Mouse (Mus musculus): ENCODE measurements at regions not wholly inside any gene's neighbourhood (a gene's known extent, or its start where the extent isn't known, plus 50 kb on each side); places are given as distances from the start of the nearest gene placed in this dataset.
A peak's percentile ranks its signal among the peaks of the same experiment; 100 is the strongest.

GRCm38 (mm10) chr9:14156967-14157366 lies 117.9 kb upstream of the Sesn3 start:
- 35% methylated on average over 1 of the region's 1 CpGs for WGBS
- Histone ChIP-seq H3K4me2 (ENCODE audit: low read depth, low read length) (no peak overlapping the region), H3K4me3 (replicated peaks; ENCODE audit: low read length) (no peak overlapping the region), H3K36me3 (ENCODE audit: control insufficient read depth, insufficient read depth, low read length) (no peaks in the 10 kb centered on the region), H3K9me3 (replicated peaks; ENCODE audit: control insufficient read depth, low read length) (no peaks in the 10 kb centered on the region), H3K27me3 (ENCODE audit: control insufficient read depth, insufficient read depth, low read length) (no peaks in the 10 kb centered on the region), H3K27ac (ENCODE audit: low read length) (no peak overlapping the region; the same call in 1 of the 2 replicates), H3K4me1 (ENCODE audit: control insufficient read depth, insufficient read depth, low read length) (peaks cover 22% of the 10 kb centered on the region), H3K9ac (ENCODE audit: low read length) (no peak overlapping the region)
- ATAC-seq (ENCODE audit: insufficient read depth, low FRiP score), result peak; percentile 71; the same call in 1 of the 2 replicates

- peak; percentile 70; the same call in 1 of the 2 replicates for ATAC-seq (ENCODE audit: insufficient read depth, low FRiP score)
- WGBS, result 36% methylated on average over 9 of the region's 9 CpGs
- 0 out of 2 replicates have a peak overlapping the region, but pooled peaks have one; percentile 26 for H3K9ac ChIP-seq (ENCODE audit: low read length)
These were observed 116.6 kb upstream of the Sesn3 start for GRCm38 (mm10) chr9:14158096-14158837.

GRCm38 (mm10) chr9:14160207-14160606 lies 114.7 kb upstream of the Sesn3 start:
- Histone ChIP-seq H3K4me2 (ENCODE audit: low read depth, low read length) (no peak overlapping the region), H3K27me3 (ENCODE audit: control insufficient read depth, insufficient read depth, low read length) (no peaks in the 10 kb centered on the region), H3K27ac (ENCODE audit: low read length) (no peak overlapping the region), H3K4me3 (replicated peaks; ENCODE audit: low read length) (no peak overlapping the region), H3K9ac (ENCODE audit: low read length) (no peak overlapping the region), H3K9me3 (replicated peaks; ENCODE audit: control insufficient read depth, low read length) (peaks cover 7% of the 10 kb centered on the region; the same call in 1 of the 2 replicates), H3K4me1 (ENCODE audit: control insufficient read depth, insufficient read depth, low read length) (peaks cover 22% of the 10 kb centered on the region), H3K36me3 (ENCODE audit: control insufficient read depth, insufficient read depth, low read length) (no peaks in the 10 kb centered on the region)
- 86% methylated on average over 1 of the region's 1 CpGs for WGBS
- no peak for ATAC-seq (ENCODE audit: insufficient read depth, low FRiP score)

More at GRCm38 (mm10) chr9:14158096-14158837, 116.6 kb upstream of the Sesn3 start:
- Histone ChIP-seq H3K27ac (ENCODE audit: low read length) (peak overlapping the region; percentile 74), H3K36me3 (ENCODE audit: control insufficient read depth, insufficient read depth, low read length) (no peaks in the 10 kb centered on the region), H3K9me3 (replicated peaks; ENCODE audit: control insufficient read depth, low read length) (peaks cover 2% of the 10 kb centered on the region; the same call in 1 of the 2 replicates), H3K4me3 (replicated peaks; ENCODE audit: low read length) (no peak overlapping the region), H3K27me3 (ENCODE audit: control insufficient read depth, insufficient read depth, low read length) (no peaks in the 10 kb centered on the region), H3K4me2 (ENCODE audit: low read depth, low read length) (no peak overlapping the region), H3K4me1 (ENCODE audit: control insufficient read depth, insufficient read depth, low read length) (peaks cover 22% of the 10 kb centered on the region)

GRCm38 (mm10) chr9:14171589-14172240 lies 103.2 kb upstream of the Sesn3 start:
- H3K36me3 ChIP-seq (ENCODE audit: control insufficient read depth, insufficient read depth, low read length), result no peaks in the 10 kb centered on the region
- H3K27me3 ChIP-seq (ENCODE audit: control insufficient read depth, insufficient read depth, low read length), result no peaks in the 10 kb centered on the region
- no peak for ATAC-seq (ENCODE audit: insufficient read depth, low FRiP score)
- H3K27ac ChIP-seq (ENCODE audit: low read length), result no peak overlapping the region
- H3K9me3 ChIP-seq (replicated peaks; ENCODE audit: control insufficient read depth, low read length), result no peaks in the 10 kb centered on the region
- no peak overlapping the region for H3K4me3 ChIP-seq (replicated peaks; ENCODE audit: low read length)
- 70% methylated on average over 2 of the region's 2 CpGs for WGBS
- H3K9ac ChIP-seq (ENCODE audit: low read length), result no peak overlapping the region
- no peak overlapping the region for H3K4me2 ChIP-seq (ENCODE audit: low read depth, low read length)
- H3K4me1 ChIP-seq (ENCODE audit: control insufficient read depth, insufficient read depth, low read length), result peaks cover 33% of the 10 kb centered on the region

GRCm38 (mm10) chr9:14173631-14174323 lies 101.1 kb upstream of the Sesn3 start:
- Histone ChIP-seq H3K9ac (ENCODE audit: low read length) (peak overlapping the region; percentile 60), H3K4me2 (ENCODE audit: low read depth, low read length) (peak overlapping the region; percentile 18), H3K36me3 (ENCODE audit: control insufficient read depth, insufficient read depth, low read length) (no peaks in the 10 kb centered on the region), H3K4me1 (ENCODE audit: control insufficient read depth, insufficient read depth, low read length) (peaks cover 33% of the 10 kb centered on the region), H3K4me3 (replicated peaks; ENCODE audit: low read length) (no peak overlapping the region), H3K9me3 (replicated peaks; ENCODE audit: control insufficient read depth, low read length) (no peaks in the 10 kb centered on the region), H3K27me3 (ENCODE audit: control insufficient read depth, insufficient read depth, low read length) (no peaks in the 10 kb centered on the region), H3K27ac (ENCODE audit: low read length) (peak overlapping the region; percentile 95)
- 22% methylated on average over 11 of the region's 11 CpGs for WGBS
- ATAC-seq (ENCODE audit: insufficient read depth, low FRiP score), result peak; percentile 88

- Histone ChIP-seq H3K36me3 (ENCODE audit: control insufficient read depth, insufficient read depth, low read length) (no peaks in the 10 kb centered on the region), H3K9me3 (replicated peaks; ENCODE audit: control insufficient read depth, low read length) (no peaks in the 10 kb centered on the region), H3K4me2 (ENCODE audit: low read depth, low read length) (0 out of 2 replicates have a peak overlapping the region, but pooled peaks have one; percentile 33), H3K9ac (ENCODE audit: low read length) (peak overlapping the region; percentile 29), H3K27me3 (ENCODE audit: control insufficient read depth, insufficient read depth, low read length) (no peaks in the 10 kb centered on the region), H3K4me1 (ENCODE audit: control insufficient read depth, insufficient read depth, low read length) (peaks cover 33% of the 10 kb centered on the region), H3K27ac (ENCODE audit: low read length) (peak overlapping the region; percentile 95), H3K4me3 (replicated peaks; ENCODE audit: low read length) (no peak overlapping the region)
- 52% methylated on average over 3 of the region's 3 CpGs for WGBS
- ATAC-seq (ENCODE audit: insufficient read depth, low FRiP score), result peak; percentile 75
These were observed 100.4 kb upstream of the Sesn3 start for GRCm38 (mm10) chr9:14174324-14175040.

GRCm38 (mm10) chr9:14175041-14175881 lies 99.6 kb upstream of the Sesn3 start:
- ATAC-seq (ENCODE audit: insufficient read depth, low FRiP score), result peak; percentile 19; the same call in 1 of the 2 replicates
- H3K9ac ChIP-seq (ENCODE audit: low read length), result peak overlapping the region; percentile 29

GRCm38 (mm10) chr9:14179777-14180176 lies 95.1 kb upstream of the Sesn3 start:
- peaks cover 12% of the 10 kb centered on the region for H3K4me1 ChIP-seq (ENCODE audit: control insufficient read depth, insufficient read depth, low read length)
- no peak overlapping the region for H3K27ac ChIP-seq (ENCODE audit: low read length)
- no peak overlapping the region for H3K9ac ChIP-seq (ENCODE audit: low read length)
- H3K4me3 ChIP-seq (replicated peaks; ENCODE audit: low read length), result no peak overlapping the region
- no peaks in the 10 kb centered on the region for H3K27me3 ChIP-seq (ENCODE audit: control insufficient read depth, insufficient read depth, low read length)
- H3K9me3 ChIP-seq (replicated peaks; ENCODE audit: control insufficient read depth, low read length), result no peaks in the 10 kb centered on the region
- ATAC-seq (ENCODE audit: insufficient read depth, low FRiP score), result no peak
- H3K36me3 ChIP-seq (ENCODE audit: control insufficient read depth, insufficient read depth, low read length), result no peaks in the 10 kb centered on the region
- H3K4me2 ChIP-seq (ENCODE audit: low read depth, low read length), result no peak overlapping the region
- 74% methylated on average over 1 of the region's 1 CpGs for WGBS

More at GRCm38 (mm10) chr9:14175041-14175881, 99.6 kb upstream of the Sesn3 start:
- 11% methylated on average over 11 of the region's 11 CpGs for WGBS
- H3K4me3 ChIP-seq (replicated peaks; ENCODE audit: low read length), result no peak overlapping the region
- no peaks in the 10 kb centered on the region for H3K36me3 ChIP-seq (ENCODE audit: control insufficient read depth, insufficient read depth, low read length)
- peaks cover 33% of the 10 kb centered on the region for H3K4me1 ChIP-seq (ENCODE audit: control insufficient read depth, insufficient read depth, low read length)
- H3K4me2 ChIP-seq (ENCODE audit: low read depth, low read length), result peak overlapping the region; percentile 33
- H3K27ac ChIP-seq (ENCODE audit: low read length), result peak overlapping the region; percentile 95
- H3K27me3 ChIP-seq (ENCODE audit: control insufficient read depth, insufficient read depth, low read length), result no peaks in the 10 kb centered on the region
- no peaks in the 10 kb centered on the region for H3K9me3 ChIP-seq (replicated peaks; ENCODE audit: control insufficient read depth, low read length)

All from stomach, embryonic 16.5 days (tissue).